Mouse (Mus musculus): ENCODE measurements around the gene AC109138.7.

AC109138.7 gene

GRCm38 (mm10) chr19:4214071-4214770 lies at the start of gene AC109138.7, which contains the start of gene Clcf1:
TSS of gene AC109138.7 (plus strand) at chr19:4214357.
TSS of gene Clcf1 (plus strand) at chr19:4214238.
- peak; percentile 49 for DNase-seq (ENCODE audit: low spot score)

GRCm38 (mm10) chr19:4164721-4165120 lies 49.4 kb upstream of the AC109138.7 start:
- DNase-seq (ENCODE audit: low spot score), result no peak

DNA sequence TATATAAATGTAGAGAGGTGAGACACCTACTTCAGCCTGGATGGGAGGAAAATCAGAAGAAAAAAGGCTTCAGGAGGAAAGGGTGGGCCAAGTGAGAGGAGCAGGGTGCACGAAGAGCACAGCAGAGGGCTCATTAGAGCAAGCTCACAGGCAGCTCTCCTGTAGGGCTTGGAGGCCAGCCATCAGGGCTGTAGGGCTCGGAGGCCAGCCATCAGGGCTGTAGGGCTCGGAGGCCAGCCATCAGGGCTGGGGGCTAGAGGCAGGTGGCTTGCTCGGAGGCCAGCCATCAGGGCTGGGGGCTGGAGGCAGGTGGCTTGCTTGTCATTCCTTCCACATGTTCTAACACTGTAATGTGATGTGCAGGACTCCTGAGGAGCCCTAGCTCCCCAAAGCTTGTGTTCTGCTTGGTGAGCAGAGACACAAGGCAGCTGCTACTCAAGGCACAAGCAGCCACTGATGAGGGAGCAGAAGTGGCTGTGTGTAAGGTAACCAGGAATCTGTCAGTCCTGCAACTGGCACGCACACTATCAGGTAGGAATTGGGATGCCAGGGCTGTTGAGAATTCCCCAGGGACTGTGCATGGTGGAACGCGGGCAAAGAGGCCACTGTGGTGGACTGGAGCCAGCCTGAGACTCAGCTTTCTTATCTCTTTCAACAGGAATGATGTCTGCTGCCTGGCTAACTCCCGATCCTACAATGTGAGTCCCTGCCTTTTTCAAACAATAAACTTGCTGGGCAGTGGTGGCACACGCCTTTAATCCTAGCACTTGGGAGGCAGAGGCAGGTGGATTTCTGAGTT lies 47.3 kb upstream of the AC109138.7 start:
- no peak for DNase-seq (ENCODE audit: low spot score)

DNA sequence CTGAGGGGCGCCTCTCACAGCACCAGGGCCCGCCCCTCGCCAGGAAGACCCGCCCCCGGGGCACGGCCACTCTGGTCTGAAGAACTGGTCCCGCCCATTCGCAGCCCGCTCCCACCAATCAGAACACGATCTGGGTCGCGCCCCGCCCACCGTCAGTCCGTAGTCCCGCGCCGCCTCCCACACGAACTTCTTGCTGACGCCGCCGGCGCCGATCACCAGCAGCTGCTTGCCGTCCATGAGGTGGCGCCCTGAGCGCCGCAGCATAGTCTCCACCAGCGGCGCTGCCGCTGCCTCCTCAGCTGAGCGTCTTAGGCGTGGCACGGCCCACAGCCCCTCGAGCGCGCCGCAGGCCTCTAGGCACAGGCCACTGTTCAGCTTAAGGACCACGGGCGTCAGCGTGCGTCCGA lies 44.8 kb upstream of the AC109138.7 start:
- DNase-seq (ENCODE audit: low spot score), result peak; percentile 98

DNA sequence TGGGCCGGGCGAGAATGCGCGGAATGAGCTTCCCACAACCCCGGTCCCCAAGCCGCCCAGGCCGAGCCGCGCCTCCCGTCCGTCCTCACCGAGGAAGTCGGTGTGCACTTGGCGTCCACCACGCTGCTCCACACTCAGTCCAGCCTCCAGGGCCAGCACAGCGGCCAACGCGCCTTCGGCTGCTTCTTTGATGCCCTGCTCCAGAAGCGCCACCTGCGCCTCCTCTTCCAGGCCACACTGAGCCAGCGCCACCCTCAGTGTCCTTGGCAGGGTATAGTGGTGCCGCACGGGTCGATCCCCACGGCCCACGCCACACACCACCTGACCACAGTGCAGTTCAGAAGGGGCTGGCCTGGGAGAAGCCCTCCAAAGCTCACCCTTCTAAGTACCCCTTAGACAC lies 44.3 kb upstream of the AC109138.7 start:
- no peak for DNase-seq (ENCODE audit: low spot score)

GRCm38 (mm10) chr19:4170723-4171392 lies 43.3 kb upstream of the AC109138.7 start:
- no peak for DNase-seq (ENCODE audit: low spot score)

DNA sequence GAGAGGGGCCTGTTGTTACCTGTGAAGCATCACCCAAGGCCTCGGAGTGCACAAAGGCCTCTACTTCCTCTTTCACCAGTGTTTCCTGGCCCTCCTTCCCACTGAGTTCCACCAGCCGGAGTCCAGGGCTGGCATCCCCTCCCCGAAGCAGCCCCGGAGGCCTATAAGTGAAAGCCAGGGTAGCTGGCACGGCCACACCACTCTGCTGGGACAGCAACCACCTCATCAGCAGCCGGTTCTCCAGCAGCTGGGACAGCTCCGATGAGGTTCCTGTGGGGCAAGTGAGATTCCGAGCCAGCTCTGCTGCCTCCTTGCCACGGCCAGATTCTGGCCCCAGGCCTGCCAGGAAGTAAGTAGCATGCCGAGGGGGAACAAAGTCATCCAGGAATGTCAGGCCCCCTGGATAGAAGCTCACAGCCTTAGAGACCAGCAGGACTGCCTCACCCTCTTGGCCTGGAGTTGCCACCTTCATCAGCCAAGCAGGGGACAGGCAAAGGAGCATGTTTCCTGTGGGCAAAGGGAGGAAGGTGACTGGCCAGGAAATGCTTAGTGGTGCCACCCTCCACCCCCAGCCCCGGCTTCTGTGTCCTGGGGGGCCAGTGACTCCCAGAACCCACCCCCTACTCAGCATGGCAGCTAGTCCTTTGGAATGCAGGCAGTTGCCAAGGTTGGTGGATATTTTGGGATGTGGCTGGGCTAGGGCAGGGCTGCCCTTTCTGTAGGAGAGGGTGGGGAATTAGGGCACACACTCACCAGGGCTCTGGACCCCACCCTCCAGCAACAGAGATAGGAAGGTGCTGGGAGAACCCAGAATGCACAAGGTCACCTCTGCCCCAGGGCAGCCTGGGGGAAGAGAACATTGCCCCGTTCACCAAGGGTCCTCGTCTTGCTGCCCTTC lies 42.5 kb upstream of the AC109138.7 start:
- DNase-seq (ENCODE audit: low spot score), result no peak

DNA sequence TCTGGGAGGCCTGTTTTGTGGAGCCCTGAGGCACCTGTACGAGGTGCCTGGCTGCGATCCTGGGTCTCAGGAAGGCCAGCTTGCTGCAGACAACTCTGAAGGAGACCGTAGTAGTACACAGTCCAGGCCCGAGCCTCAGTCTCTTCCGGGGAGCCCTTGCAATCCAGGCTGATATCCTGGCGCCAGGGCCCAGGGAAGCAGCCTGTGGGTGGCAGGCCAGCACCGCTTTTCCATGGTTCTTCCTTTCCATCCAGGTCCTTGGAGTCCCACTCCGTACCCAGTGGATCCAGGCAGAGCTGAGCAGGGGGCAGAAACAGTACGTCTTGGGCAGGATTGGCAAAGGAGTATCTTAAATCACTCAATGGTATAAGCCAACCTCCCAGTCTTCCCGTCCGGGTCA lies 41.2 kb upstream of the AC109138.7 start:
- DNase-seq (ENCODE audit: low spot score), result no peak

DNA sequence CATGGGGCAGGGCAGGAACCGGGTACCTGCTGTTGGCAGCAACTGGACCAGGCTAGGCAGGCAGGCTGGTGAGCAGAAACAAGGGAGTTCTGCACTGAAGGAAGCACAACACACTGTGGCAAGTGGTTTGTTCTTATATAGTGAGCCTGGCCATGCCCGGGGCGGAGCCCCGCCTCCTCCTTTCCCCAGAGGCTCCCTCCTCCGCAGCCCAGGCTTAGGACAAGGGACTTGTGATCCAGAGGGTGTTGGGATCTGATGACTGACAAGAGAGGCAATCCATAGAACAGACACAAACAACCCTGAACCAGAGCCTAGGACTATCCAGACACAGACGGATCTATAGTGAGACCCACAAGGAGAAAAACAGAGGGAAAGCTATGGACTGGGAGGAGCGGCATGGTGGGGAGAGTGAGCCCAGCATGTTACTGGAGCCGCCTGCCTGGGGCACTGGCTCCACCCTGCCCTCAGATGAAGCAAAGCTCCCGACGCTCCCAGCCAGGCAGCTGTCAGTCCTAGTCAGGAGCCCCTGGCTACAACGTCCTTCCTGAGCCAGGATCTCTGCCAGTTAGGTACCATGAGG lies 38.7 kb upstream of the AC109138.7 start, which contains the start of gene Carns1:
Gene Carns1, minus strand, starts transcription at position 112 of the 580 bp plus-strand sequence.
- DNase-seq (ENCODE audit: low spot score), result no peak

DNA sequence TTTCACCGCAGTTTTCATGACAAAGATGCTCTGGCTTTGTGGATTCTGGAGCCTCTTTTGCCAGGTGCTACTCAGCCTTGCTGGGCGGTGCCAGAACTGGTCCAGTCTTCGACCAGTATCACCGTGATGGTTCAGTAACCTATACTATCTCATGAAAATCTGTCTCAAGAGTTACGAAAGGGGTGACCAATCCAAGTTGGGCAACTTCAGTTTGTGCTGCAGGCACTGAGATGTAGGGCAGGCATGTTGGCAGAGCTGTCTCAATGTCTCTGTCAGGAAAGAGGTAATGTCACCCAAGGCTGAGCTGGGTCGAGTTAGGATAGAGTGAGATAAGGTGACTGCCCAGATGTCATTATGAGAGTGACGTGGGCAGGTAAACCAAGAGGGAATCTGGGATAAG lies 33.7 kb upstream of the AC109138.7 start:
- no peak for DNase-seq (ENCODE audit: low spot score)

- DNase-seq (ENCODE audit: low spot score), result no peak
These were observed 32.3 kb upstream of the AC109138.7 start for GRCm38 (mm10) chr19:4181892-4182291.

DNA sequence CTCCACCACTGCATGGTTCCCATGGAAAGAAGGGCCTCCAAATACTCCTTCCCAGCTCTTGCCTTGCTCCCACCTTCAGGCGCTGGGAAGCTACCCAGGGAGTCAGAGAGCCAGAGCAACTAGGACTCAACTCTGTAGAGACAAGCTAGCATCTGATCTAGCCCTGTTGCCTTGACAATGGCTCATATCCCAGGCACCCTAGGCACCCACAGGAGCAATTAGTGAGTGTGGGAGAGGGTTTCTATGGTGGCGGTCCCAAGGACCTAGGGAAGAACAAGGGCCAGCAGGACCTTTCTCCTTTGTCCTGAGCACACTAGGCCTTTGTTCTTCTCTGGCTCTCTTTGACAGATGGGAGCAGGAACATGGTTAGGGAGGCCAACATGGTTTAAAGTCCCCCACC lies 30.5 kb upstream of the AC109138.7 start:
- DNase-seq (ENCODE audit: low spot score), result no peak

DNA sequence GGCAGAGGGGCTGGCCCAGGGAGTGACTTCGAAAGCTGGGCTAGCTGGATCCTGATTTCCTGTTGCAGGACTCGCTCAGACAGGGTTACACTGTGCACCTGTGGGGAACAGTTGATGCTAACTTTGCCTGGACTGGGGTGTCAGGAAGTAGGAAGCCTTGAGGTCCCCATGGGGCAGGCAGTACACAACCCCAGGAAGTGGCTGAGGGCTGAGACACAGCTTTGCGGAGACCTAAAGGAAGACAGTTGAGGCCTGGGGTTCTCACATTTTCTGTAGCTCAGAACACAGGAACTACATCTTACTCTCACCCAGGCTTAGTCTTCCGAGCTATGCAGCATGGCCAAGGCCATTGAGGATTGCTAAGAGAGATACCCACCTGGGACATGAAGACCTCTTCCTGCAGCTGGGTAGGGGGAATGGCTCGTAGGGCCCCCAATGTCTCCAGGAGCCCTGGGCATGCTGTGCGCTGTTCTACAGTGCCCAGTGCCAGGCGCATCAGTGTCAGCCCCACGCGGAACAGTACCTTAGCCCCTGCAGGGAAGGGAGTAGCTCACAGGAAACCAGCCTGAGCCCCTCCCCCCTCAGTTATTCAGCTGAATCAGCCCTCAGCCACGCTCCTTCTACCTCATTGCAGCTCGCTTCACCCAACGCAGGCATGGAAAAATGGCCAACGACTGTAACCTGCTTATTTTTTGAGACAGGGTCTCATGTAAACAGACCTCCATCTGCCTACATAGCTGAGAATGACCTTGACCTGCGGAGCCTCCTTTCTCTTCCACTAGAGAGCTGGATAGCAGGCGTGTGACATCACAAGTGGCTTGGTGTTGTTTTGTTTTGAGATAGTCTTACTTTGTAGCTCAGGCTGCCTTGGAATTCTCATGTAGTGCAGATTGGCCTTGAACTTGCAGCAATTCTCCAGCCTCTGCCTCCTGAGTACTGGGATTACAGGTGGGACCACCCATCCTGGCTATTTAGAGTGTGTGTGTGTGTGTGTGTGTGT lies 28.9 kb upstream of the AC109138.7 start:
- DNase-seq (ENCODE audit: low spot score), result no peak

- no peak for DNase-seq (ENCODE audit: low spot score)
These were observed 26.9 kb upstream of the AC109138.7 start for GRCm38 (mm10) chr19:4187303-4187702.

GRCm38 (mm10) chr19:4189051-4189620 lies 25.0 kb upstream of the AC109138.7 start:
- DNase-seq (ENCODE audit: low spot score), result no peak

DNA sequence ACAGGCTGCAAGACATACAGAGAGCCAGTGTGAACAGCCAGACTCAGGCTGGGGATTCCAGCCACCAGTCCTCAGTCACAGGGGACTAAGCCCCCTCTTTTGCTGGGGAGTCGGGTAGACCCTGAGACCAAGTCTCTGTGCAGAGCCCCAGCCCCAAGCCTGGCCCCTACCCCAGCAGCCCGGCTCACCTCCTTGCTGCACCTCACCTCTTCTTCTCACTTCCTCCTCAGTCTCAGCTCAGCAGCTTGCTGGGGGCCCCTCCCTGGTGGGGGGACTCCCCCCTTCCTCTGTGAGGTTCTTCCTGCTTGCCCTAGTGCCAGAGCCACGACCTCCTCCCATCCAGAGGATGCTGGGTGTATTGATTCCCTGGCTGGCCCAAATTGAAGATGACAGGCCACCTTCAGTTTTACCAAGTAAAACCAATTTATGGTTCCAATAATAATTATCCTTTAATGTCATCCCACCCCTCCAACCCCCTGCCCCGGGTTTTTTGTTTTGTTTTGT lies 23.3 kb upstream of the AC109138.7 start, which contains the start of gene Tbc1d10c:
Gene Tbc1d10c, minus strand, starts transcription at position 454 of the 504 bp plus-strand sequence.
- DNase-seq (ENCODE audit: low spot score), result no peak

DNA sequence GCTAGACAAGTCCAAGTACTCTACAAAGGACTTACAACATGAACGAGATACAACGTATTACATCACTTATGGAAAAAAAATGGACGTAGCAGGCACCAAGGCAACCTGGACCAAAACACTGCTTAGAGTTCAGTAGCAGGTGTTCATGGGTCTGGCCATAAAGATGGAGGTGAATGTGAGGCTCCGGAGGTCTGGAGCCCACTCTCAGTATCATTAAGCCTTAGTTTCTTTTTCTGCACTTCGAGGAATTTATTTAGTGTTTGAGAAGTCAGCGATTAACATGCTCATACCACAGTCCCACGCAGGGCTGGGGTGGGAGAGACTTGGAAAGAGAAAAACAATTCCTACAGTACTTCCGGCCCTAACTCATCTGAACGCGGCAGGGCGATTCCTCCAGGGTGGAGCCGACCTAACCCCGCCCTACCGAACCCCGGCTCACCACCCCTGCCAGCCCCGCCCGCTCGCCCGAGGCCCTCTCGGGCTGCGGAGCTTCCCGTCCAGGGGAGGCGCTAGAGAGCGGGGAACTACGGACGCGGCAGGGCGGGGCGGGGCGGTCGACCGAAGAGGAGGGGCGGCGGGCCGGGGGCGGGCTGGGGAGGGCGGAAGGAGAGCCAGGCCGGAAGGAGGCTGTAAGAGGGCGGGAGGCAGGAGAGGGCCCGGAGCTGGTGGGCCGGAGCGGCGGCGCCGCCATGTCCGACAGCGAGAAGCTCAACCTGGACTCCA lies 22.5 kb upstream of the AC109138.7 start, which contains the start of gene Ppp1ca:
Gene Ppp1ca, plus strand, starts transcription at position 538 of the 723 bp plus-strand sequence.
- DNase-seq (ENCODE audit: low spot score), result peak; percentile 99

DNA sequence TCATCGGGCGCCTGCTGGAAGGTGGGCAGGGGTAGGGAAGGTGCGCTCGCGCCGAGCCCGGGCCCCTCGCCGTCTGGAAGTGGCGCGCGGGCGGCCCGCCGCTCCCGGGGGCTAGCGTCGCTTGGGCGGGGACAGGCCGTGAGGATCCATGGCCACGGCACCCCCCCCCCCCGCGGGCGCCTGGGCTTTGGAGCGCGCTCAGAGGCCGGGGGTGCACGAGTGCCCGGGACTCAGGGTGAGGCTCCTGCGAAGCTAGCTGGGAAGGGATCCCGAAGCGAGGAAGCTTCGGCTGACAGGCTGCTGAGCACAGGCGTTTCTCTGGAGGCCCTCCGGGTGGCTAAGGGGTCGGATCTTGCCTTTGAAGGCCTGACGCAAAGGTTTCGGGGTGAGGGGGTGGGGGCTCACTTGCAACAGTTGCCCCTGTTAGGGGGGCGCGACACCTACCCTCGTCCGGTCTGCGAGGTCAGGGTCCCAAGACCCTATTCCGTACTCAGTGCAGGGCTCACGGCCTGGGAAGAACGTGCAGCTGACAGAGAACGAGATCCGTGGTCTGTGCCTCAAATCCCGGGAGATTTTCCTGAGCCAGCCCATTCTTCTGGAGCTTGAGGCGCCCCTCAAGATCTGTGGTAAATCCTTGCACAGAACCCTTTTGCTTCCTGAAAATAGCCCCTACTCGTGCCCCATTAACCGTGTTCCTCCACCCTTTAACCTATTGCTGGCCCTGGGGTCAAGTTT lies 21.7 kb upstream of the AC109138.7 start:
- no peak for DNase-seq (ENCODE audit: low spot score)
